Mouse (Mus musculus): ENCODE data around the gene Col18a1. TPM values are rescaled to one million over a fixed set of nuclear protein-coding genes. Genes with fewer than 3 reads are reported as not detected.

Col18a1 gene
- polyA plus RNA-seq, 1 experiment from 2014 or later = 51.2 TPM

DNA sequence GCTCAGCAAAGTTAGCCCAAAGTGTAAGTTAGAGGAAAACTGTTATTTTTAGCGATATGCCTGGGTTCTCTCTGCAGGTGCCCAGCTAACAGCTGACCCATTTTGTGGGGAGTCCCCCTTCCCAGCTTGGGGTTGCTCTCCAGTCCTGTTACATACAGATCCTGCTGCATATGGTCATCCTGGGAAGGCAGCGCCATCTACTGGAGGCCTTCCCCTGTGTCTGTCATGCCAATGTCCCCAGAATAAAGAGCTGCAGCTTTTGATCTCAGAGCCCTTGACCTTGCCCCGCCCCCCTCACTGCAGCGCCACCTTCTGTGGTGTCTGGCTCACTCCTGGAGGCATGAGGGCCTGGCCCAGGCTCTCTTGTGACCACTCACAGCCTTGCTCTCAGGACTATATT, 96.3 kb downstream of the Col18a1 start:
- 0 out of 2 replicates have a peak, but pooled peaks have one; percentile 23 for ATAC-seq (ENCODE audit: low FRiP score)
- H3K27me3 ChIP-seq (ENCODE audit: control insufficient read depth, insufficient read depth, low read length) = no peaks in the 10 kb centered on the region

DNA sequence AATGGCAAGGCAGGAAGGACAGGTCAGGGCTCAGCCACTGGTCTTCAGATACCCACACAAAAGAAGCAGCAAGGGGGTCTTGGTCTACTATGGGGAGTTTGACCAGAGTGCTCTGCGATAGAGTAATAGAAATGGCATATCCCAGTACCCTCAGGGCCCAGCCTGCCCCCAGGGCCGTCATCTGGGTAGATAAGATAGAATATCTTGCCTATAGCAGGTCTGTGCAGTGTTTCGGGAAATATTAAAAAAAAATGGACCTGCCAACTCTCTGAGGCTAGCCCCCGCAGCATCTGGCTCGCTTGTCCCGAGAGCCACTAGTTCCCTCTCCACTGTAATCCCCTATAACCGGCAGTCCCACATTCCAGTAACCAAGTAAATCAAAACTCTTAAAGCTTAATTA, 97.9 kb downstream of the Col18a1 start:
- H3K9me3 ChIP-seq (ENCODE audit: control insufficient read depth, low read length) = no peaks in the 10 kb centered on the region
- WGBS = 97% methylated on average over 7 of the region's 7 CpGs
- no peak overlapping the region for H3K4me3 ChIP-seq (replicated peaks; ENCODE audit: low read length)
- H3K27ac ChIP-seq = no peak overlapping the region
- no peak for ATAC-seq (ENCODE audit: low FRiP score)
- no peak overlapping the region for H3K4me2 ChIP-seq (replicated peaks)
- DNase-seq (ENCODE audit: low spot score) = no peak
- no peak overlapping the region for H3K9ac ChIP-seq
- H3K36me3 ChIP-seq (replicated peaks; ENCODE audit: control insufficient read depth, insufficient read depth) = no peaks in the 10 kb centered on the region
- no peaks in the 10 kb centered on the region for H3K4me1 ChIP-seq (replicated peaks; ENCODE audit: control insufficient read depth, insufficient read depth, low read length)
- H3K27me3 ChIP-seq (ENCODE audit: control insufficient read depth, insufficient read depth, low read length) = no peaks in the 10 kb centered on the region

More for the DNA sequence above, 96.3 kb downstream of the Col18a1 start:
- no peak overlapping the region for H3K4me2 ChIP-seq (replicated peaks)
- no peaks in the 10 kb centered on the region for H3K9me3 ChIP-seq (ENCODE audit: control insufficient read depth, low read length)
- 57% methylated on average over 4 of the region's 4 CpGs for WGBS
- H3K36me3 ChIP-seq (replicated peaks; ENCODE audit: control insufficient read depth, insufficient read depth) = no peaks in the 10 kb centered on the region
- peak; percentile 54 for DNase-seq (ENCODE audit: low spot score)
- H3K9ac ChIP-seq = no peak overlapping the region
- H3K4me3 ChIP-seq (replicated peaks; ENCODE audit: low read length) = no peak overlapping the region
- H3K4me1 ChIP-seq (replicated peaks; ENCODE audit: control insufficient read depth, insufficient read depth, low read length) = no peaks in the 10 kb centered on the region
- no peak overlapping the region for H3K27ac ChIP-seq

DNA sequence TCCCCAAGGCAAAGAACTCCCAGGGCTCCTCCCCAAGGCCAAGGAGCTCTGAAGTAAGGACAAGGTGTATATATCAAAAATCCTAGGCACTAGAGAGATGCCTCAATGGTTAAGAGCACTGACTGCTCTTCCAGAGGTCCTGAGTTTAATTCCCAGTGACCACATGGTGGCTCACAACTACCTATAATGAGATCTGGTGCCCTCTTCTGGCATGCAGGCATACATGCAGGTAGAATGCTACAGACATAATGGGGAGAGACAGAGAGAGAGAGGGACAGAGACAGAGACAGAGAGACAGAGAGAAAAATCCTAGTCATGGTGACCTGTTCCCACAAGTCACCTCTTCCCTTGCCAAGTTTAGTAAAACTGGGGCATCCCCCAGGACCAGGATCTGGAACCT, 101.7 kb downstream of the Col18a1 start:
- Histone ChIP-seq H3K4me3 (replicated peaks; ENCODE audit: low read length) (no peak overlapping the region), H3K36me3 (replicated peaks; ENCODE audit: control insufficient read depth, insufficient read depth) (no peaks in the 10 kb centered on the region), H3K9me3 (ENCODE audit: control insufficient read depth, low read length) (no peaks in the 10 kb centered on the region), H3K27ac (no peak overlapping the region), H3K27me3 (ENCODE audit: control insufficient read depth, insufficient read depth, low read length) (no peaks in the 10 kb centered on the region), H3K9ac (no peak overlapping the region), H3K4me2 (replicated peaks) (no peak overlapping the region), H3K4me1 (replicated peaks; ENCODE audit: control insufficient read depth, insufficient read depth, low read length) (no peaks in the 10 kb centered on the region)
- ATAC-seq (ENCODE audit: low FRiP score) = no peak
- no peak for DNase-seq (ENCODE audit: low spot score)

DNA sequence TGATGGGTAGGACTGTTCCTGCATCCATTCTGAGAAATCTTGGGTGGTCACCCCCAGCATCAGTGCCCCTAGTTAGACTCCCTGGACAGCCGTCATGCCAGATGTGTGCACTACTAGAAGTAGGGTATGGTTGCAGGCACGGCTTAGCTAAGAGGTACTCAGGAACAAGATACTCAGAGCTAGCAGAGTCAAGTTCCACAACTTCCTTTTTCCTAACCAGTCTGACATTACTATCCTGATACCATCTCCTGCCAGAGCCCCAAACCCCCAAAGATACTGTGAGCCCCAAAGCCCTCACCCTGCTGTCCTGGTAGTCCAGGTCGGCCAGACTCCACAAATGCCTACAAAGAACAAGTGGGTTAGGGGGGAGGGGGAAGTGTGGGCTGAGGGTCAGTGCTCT, 102.1 kb downstream of the Col18a1 start:
- H3K36me3 ChIP-seq (replicated peaks; ENCODE audit: control insufficient read depth, insufficient read depth) = no peaks in the 10 kb centered on the region
- H3K4me1 ChIP-seq (replicated peaks; ENCODE audit: control insufficient read depth, insufficient read depth, low read length) = no peaks in the 10 kb centered on the region
- no peak overlapping the region for H3K27ac ChIP-seq
- DNase-seq (ENCODE audit: low spot score) = no peak
- no peak overlapping the region for H3K4me3 ChIP-seq (replicated peaks; ENCODE audit: low read length)
- H3K4me2 ChIP-seq (replicated peaks) = no peak overlapping the region
- H3K9ac ChIP-seq = no peak overlapping the region
- no peak for ATAC-seq (ENCODE audit: low FRiP score)
- 93% methylated on average over 3 of the region's 3 CpGs for WGBS
- no peaks in the 10 kb centered on the region for H3K9me3 ChIP-seq (ENCODE audit: control insufficient read depth, low read length)
- no peaks in the 10 kb centered on the region for H3K27me3 ChIP-seq (ENCODE audit: control insufficient read depth, insufficient read depth, low read length)

DNA sequence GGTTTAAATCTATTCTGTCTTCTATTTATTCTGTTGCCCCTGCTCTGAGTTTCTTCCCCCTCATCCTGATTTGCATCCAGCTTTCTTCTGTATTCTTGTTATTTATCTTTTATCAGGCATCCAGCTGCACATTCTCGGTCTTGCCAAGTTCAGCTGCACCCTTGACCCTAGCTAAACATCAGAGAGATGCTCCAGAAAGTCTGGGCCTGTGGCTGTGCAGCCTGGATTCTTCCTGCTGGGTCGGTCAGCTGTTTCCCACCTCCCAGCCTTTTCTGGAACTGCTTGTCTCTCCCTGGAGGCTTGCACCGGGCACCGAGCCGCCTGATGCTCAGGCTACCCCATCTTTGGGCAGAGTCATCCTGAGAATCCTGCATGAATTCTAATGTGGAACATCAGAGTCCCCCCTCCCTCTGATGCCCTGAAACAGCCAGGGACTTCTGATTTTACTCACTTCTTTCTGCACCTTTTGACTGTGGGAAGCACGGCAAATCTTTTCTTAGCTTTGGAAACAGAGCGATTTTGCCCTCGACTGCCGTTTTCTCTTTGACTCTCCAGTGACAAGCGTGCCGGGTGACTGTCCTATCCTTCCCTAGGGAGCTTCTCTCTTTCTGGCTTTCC, 103.8 kb downstream of the Col18a1 start:
- H3K36me3 ChIP-seq (replicated peaks; ENCODE audit: control insufficient read depth, insufficient read depth) = no peaks in the 10 kb centered on the region
- peak; percentile 36 for DNase-seq (ENCODE audit: low spot score)
- ATAC-seq (ENCODE audit: low FRiP score) = no peak
- WGBS = 82% methylated on average over 11 of the region's 11 CpGs
- no peak overlapping the region for H3K9ac ChIP-seq
- H3K27me3 ChIP-seq (ENCODE audit: control insufficient read depth, insufficient read depth, low read length) = no peaks in the 10 kb centered on the region
- H3K27ac ChIP-seq = no peak overlapping the region
- no peak overlapping the region for H3K4me3 ChIP-seq (replicated peaks; ENCODE audit: low read length)
- H3K9me3 ChIP-seq (ENCODE audit: control insufficient read depth, low read length) = no peaks in the 10 kb centered on the region
- no peak overlapping the region for H3K4me2 ChIP-seq (replicated peaks)
- no peaks in the 10 kb centered on the region for H3K4me1 ChIP-seq (replicated peaks; ENCODE audit: control insufficient read depth, insufficient read depth, low read length)

DNA sequence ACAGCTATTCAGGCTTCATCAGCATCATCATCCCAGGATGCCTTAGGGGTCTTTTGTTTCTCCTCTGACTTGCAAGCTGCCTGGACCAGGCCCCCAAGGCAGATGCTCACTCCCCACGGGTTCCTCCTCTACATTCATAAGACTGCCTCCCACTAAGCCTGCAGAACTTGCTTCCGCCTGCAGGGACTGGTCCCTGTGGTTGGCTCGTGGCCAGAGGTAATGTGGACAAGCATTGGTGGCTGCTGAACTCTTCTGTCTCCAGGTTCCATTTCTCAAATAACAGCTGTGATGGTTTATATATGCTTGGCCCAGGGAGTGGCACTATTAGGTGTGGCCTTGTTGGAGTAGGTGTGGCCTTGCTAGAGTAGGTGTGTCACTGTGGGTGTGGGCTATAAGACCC, 104.9 kb downstream of the Col18a1 start:
- Histone ChIP-seq H3K27ac (no peak overlapping the region), H3K4me2 (replicated peaks) (no peak overlapping the region), H3K9me3 (ENCODE audit: control insufficient read depth, low read length) (no peaks in the 10 kb centered on the region), H3K36me3 (replicated peaks; ENCODE audit: control insufficient read depth, insufficient read depth) (no peaks in the 10 kb centered on the region), H3K4me3 (replicated peaks; ENCODE audit: low read length) (no peak overlapping the region), H3K4me1 (replicated peaks; ENCODE audit: control insufficient read depth, insufficient read depth, low read length) (peaks cover 3% of the 10 kb centered on the region; the same call in 1 of the 2 replicates), H3K27me3 (ENCODE audit: control insufficient read depth, insufficient read depth, low read length) (no peaks in the 10 kb centered on the region), H3K9ac (no peak overlapping the region)
- no peak for DNase-seq (ENCODE audit: low spot score)
- WGBS = 71% methylated on average over 3 of the region's 3 CpGs
- no peak for ATAC-seq (ENCODE audit: low FRiP score)

DNA sequence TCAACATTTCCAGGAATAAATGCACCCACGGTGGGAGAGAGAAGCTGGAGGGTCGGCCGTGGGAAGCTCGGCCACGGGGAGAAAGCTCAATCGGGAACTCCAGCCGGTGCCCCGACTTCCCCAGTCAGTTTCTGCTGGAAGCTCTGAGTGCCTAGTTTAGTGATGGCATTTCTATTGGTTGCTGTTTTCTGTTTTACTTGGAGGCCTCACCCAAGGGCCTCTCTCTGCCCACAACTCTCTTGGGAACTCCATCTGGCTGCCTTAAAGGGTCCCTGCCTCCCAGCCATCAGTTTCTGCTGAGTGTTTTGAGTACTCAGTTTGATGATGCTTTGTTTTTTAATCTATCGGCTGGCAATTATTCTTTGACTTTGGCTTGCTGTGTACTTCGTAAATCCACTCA, 109.6 kb downstream of the Col18a1 start:
- peaks cover 3% of the 10 kb centered on the region; the same call in 1 of the 2 replicates for H3K4me1 ChIP-seq (replicated peaks; ENCODE audit: control insufficient read depth, insufficient read depth, low read length)
- H3K4me3 ChIP-seq (replicated peaks; ENCODE audit: low read length) = no peak overlapping the region
- ATAC-seq (ENCODE audit: low FRiP score) = no peak
- no peak overlapping the region for H3K9ac ChIP-seq
- 82% methylated on average over 10 of the region's 10 CpGs for WGBS
- H3K27ac ChIP-seq = no peak overlapping the region
- H3K27me3 ChIP-seq (ENCODE audit: control insufficient read depth, insufficient read depth, low read length) = no peaks in the 10 kb centered on the region
- H3K4me2 ChIP-seq (replicated peaks) = no peak overlapping the region
- no peak for DNase-seq (ENCODE audit: low spot score)
- peaks cover 3% of the 10 kb centered on the region; the same call in 1 of the 2 replicates for H3K36me3 ChIP-seq (replicated peaks; ENCODE audit: control insufficient read depth, insufficient read depth)
- no peaks in the 10 kb centered on the region for H3K9me3 ChIP-seq (ENCODE audit: control insufficient read depth, low read length)

DNA sequence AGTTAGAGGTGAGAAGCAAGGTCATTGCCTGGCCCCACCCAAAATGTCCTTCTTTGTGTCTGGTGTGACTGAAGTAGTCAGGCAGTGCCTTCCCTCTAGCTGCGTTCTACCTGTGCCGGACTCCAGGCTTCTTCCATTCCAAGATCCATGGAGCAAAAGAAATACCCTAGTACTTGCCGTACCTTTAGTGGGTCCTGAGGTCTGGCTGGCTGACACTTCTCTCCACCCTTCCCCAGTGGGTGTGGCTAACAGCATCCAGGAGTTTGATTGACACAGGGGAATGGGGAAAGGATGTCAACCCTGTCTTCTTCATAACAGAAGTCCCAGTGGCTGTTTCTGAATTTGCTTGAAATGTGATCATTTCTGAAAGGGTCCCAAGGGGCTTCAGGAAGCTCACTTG, 117.7 kb downstream of the Col18a1 start:
- ATAC-seq (ENCODE audit: low FRiP score) = no peak

DNA sequence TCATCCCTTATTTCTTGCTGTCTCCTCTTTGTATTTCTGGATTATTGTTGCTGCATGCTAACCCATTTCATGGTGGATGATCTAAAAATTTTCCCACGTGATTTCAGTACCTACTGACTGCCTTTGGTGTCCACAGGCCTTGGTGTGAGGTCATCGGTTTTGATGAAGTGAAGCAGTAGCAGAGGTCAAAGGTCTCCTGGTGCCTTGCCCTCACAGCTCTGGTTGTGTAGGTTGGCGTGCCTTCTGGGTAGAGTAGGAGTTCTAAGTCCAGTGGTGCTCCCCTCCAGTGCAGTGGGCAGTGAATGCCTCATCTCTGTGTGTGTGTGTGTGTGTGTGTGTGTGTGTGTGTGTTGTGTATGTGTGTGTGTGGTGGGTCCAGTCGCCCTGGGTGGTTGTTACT, 118.2 kb downstream of the Col18a1 start:
- Histone ChIP-seq H3K9ac (no peak overlapping the region), H3K4me1 (replicated peaks; ENCODE audit: control insufficient read depth, insufficient read depth, low read length) (no peaks in the 10 kb centered on the region), H3K27ac (no peak overlapping the region), H3K36me3 (replicated peaks; ENCODE audit: control insufficient read depth, insufficient read depth) (peaks cover 75% of the 10 kb centered on the region), H3K4me2 (replicated peaks) (no peak overlapping the region), H3K9me3 (ENCODE audit: control insufficient read depth, low read length) (no peaks in the 10 kb centered on the region), H3K4me3 (replicated peaks; ENCODE audit: low read length) (no peak overlapping the region), H3K27me3 (ENCODE audit: control insufficient read depth, insufficient read depth, low read length) (no peaks in the 10 kb centered on the region)
- DNase-seq (ENCODE audit: low spot score) (no peak), ATAC-seq (ENCODE audit: low FRiP score) (no peak)
- WGBS = 75% methylated on average over 4 of the region's 4 CpGs

More for the DNA sequence above, 117.7 kb downstream of the Col18a1 start:
- Histone ChIP-seq H3K9ac (no peak overlapping the region), H3K4me2 (replicated peaks) (no peak overlapping the region), H3K36me3 (replicated peaks; ENCODE audit: control insufficient read depth, insufficient read depth) (peaks cover 71% of the 10 kb centered on the region), H3K27me3 (ENCODE audit: control insufficient read depth, insufficient read depth, low read length) (no peaks in the 10 kb centered on the region), H3K4me1 (replicated peaks; ENCODE audit: control insufficient read depth, insufficient read depth, low read length) (no peaks in the 10 kb centered on the region), H3K9me3 (ENCODE audit: control insufficient read depth, low read length) (no peaks in the 10 kb centered on the region), H3K27ac (no peak overlapping the region), H3K4me3 (replicated peaks; ENCODE audit: low read length) (no peak overlapping the region)
- DNase-seq (ENCODE audit: low spot score) = no peak
- 95% methylated on average over 3 of the region's 3 CpGs for WGBS

All from hindbrain, embryonic 14.5 days (tissue).